Mouse (Mus musculus): ENCODE results near the gene Slc5a4b. TPM values are rescaled to one million over a fixed set of nuclear protein-coding genes. Genes with fewer than 3 reads are reported as not detected.
A peak's percentile ranks its signal among the peaks of the same experiment; 100 is the strongest.
"Not testable (repeated sequence)": the region's sequence is repeated elsewhere in the genome, so short reads cannot be mapped to it uniquely, and the experiment has no call there.

Slc5a4b gene
- total and polyA plus RNA-seq, 2 experiments from 2014 or later, result 0.06 TPM; not detected in 1

DNA sequence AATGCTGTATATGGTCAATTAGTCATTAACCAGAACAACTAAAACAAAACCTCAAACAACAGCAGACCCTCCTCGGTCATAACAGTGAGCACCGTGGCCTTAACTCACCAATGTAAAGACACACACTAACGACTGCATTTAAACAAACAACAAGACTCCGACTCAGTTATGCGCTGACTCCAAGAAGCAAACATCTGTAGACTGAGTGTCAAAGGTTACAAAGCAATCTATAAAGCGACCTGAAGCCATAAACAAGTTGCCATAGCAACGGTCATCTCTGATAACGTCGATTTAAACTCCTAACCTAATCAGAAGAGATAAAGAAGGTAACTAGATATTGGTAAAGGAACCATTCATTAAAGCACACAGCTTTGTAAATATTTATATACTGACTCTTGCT, 13.4 kb downstream of the Slc5a4b start:
- Histone ChIP-seq H3K4me3 (ENCODE audit: low read depth, low read length) (no peak overlapping the region), H3K9me3 (ENCODE audit: low read length) (no peaks in the 10 kb centered on the region), H3K27ac (ENCODE audit: low read depth, low read length) (no peak overlapping the region), H3K4me1 (ENCODE audit: insufficient read depth, low read length) (no peaks in the 10 kb centered on the region), H3K4me2 (ENCODE audit: low read depth, low read length, poor library complexity, severe bottlenecking) (no peak overlapping the region), H3K9ac (replicated peaks; ENCODE audit: low read length, poor library complexity, severe bottlenecking) (no peak overlapping the region), H3K36me3 (ENCODE audit: insufficient read depth, low read length) (no peaks in the 10 kb centered on the region), H3K27me3 (ENCODE audit: insufficient read depth, low read length) (no peaks in the 10 kb centered on the region)
- WGBS, result 80% methylated on average over 9 of the region's 9 CpGs
- DNase-seq (ENCODE audit: low spot score) (no peak), ATAC-seq (ENCODE audit: low FRiP score) (no peak)
- TF ChIP-seq CTCF (IDR thresholded peaks at IDR 0.05), result no peak

DNA sequence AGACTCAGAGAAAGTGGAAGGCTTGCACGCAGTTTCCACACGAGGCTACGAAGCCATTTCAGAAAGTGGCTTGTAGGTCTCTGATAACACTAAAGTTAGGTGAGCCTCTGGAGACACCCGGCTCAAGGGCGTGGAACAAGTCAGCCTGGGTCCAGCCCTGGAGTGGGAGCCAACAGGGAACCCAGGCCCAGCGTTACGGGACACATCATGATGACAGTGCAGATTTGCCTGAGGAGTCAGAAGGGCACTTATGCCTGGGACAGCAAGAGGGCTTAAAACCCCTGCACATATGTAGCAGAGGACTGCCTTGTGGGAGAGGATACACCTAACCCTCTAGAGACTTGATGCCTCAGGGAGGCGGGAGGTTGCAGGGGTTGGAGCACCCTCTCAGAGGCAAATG, 14.2 kb downstream of the Slc5a4b start:
- no peaks in the 10 kb centered on the region for H3K27me3 ChIP-seq (ENCODE audit: insufficient read depth, low read length)
- no peak for TF ChIP-seq CTCF (IDR thresholded peaks at IDR 0.05)
- H3K4me3 ChIP-seq (ENCODE audit: low read depth, low read length), result no peak overlapping the region
- ATAC-seq (ENCODE audit: low FRiP score), result no peak
- no peaks in the 10 kb centered on the region for H3K36me3 ChIP-seq (ENCODE audit: insufficient read depth, low read length)
- 90% methylated on average over 8 of the region's 8 CpGs for WGBS
- no peak overlapping the region for H3K27ac ChIP-seq (ENCODE audit: low read depth, low read length)
- no peak overlapping the region for H3K4me2 ChIP-seq (ENCODE audit: low read depth, low read length, poor library complexity, severe bottlenecking)
- H3K9me3 ChIP-seq (ENCODE audit: low read length), result no peaks in the 10 kb centered on the region
- H3K4me1 ChIP-seq (ENCODE audit: insufficient read depth, low read length), result no peaks in the 10 kb centered on the region
- no peak for DNase-seq (ENCODE audit: low spot score)
- H3K9ac ChIP-seq (replicated peaks; ENCODE audit: low read length, poor library complexity, severe bottlenecking), result no peak overlapping the region

DNA sequence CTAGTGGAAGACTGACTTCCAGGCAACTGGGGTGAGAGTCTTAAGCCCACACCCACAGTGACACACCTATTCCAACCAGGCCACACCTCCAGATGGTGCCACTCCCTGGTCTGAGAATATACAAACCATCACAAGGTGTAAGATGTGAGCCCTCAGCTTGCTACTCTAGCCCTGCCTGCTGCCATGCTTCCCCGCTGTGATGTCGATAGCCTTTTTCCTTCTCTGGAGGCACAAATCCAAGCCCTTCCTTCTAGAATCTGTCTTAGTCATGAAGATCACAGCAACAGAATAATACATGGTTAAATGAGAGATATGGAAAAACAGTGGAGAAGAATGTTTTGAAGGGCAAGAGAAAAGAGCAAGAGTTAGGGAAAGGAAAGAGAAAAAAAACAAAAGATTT, 33.8 kb downstream of the Slc5a4b start:
- H3K4me3 ChIP-seq (ENCODE audit: low read depth, low read length); H3K27me3 ChIP-seq (ENCODE audit: insufficient read depth, low read length); H3K9ac ChIP-seq (replicated peaks; ENCODE audit: low read length, poor library complexity, severe bottlenecking); H3K4me1 ChIP-seq (ENCODE audit: insufficient read depth, low read length); H3K27ac ChIP-seq (ENCODE audit: low read depth, low read length); DNase-seq (ENCODE audit: low spot score); H3K9me3 ChIP-seq (ENCODE audit: low read length); ATAC-seq (ENCODE audit: low FRiP score); H3K4me2 ChIP-seq (ENCODE audit: low read depth, low read length, poor library complexity, severe bottlenecking); H3K36me3 ChIP-seq (ENCODE audit: insufficient read depth, low read length): not testable (repeated sequence)
- WGBS, result 91% methylated on average over 2 of the region's 2 CpGs

- H3K9me3 ChIP-seq (ENCODE audit: low read length); H3K4me2 ChIP-seq (ENCODE audit: low read depth, low read length, poor library complexity, severe bottlenecking); DNase-seq (ENCODE audit: low spot score); ATAC-seq (ENCODE audit: low FRiP score); H3K27ac ChIP-seq (ENCODE audit: low read depth, low read length); H3K4me1 ChIP-seq (ENCODE audit: insufficient read depth, low read length); H3K4me3 ChIP-seq (ENCODE audit: low read depth, low read length); H3K9ac ChIP-seq (replicated peaks; ENCODE audit: low read length, poor library complexity, severe bottlenecking); H3K36me3 ChIP-seq (ENCODE audit: insufficient read depth, low read length); H3K27me3 ChIP-seq (ENCODE audit: insufficient read depth, low read length): not testable (repeated sequence)
- 92% methylated on average over 5 of the region's 5 CpGs for WGBS
Measured at GRCm38 (mm10) chr10:76072080-76072479, 38.7 kb downstream of the Slc5a4b start.

- no peaks in the 10 kb centered on the region for H3K4me1 ChIP-seq (ENCODE audit: insufficient read depth, low read length)
- H3K27me3 ChIP-seq (ENCODE audit: insufficient read depth, low read length), result no peaks in the 10 kb centered on the region
- no peak for TF ChIP-seq CTCF (IDR thresholded peaks at IDR 0.05)
- H3K36me3 ChIP-seq (ENCODE audit: insufficient read depth, low read length), result no peaks in the 10 kb centered on the region
- H3K9ac ChIP-seq (replicated peaks; ENCODE audit: low read length, poor library complexity, severe bottlenecking), result no peak overlapping the region
- H3K27ac ChIP-seq (ENCODE audit: low read depth, low read length), result no peak overlapping the region
- peak; percentile 12 for DNase-seq (ENCODE audit: low spot score)
- H3K9me3 ChIP-seq (ENCODE audit: low read length), result no peaks in the 10 kb centered on the region
- 32% methylated on average over 12 of the region's 12 CpGs for WGBS
- H3K4me2 ChIP-seq (ENCODE audit: low read depth, low read length, poor library complexity, severe bottlenecking), result no peak overlapping the region
- ATAC-seq (ENCODE audit: low FRiP score), result no peak
- no peak overlapping the region for H3K4me3 ChIP-seq (ENCODE audit: low read depth, low read length)
Measured at GRCm38 (mm10) chr10:76067674-76068613, 42.8 kb downstream of the Slc5a4b start.

DNA sequence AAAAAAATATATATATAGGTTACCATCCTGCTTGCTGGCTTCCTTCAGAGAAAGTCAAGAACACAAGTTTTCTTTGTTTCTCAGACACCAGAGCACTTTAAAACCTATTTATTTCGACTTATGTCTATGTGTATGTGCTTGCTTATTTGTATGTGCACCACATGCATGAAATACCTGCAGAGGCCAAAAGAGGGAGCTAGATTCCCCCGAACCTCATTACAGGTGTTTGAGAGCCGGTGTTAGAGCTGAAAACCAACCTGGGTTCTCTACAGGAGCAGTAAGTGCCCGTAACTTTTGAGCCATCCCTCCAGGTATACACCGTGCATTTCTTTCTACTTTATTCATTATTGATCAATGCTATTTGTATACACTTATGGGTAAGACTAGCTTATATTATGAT, 48.3 kb downstream of the Slc5a4b start:
- Histone ChIP-seq H3K9me3 (ENCODE audit: low read length) (no peaks in the 10 kb centered on the region), H3K4me2 (ENCODE audit: low read depth, low read length, poor library complexity, severe bottlenecking) (no peak overlapping the region), H3K9ac (replicated peaks; ENCODE audit: low read length, poor library complexity, severe bottlenecking) (no peak overlapping the region), H3K4me1 (ENCODE audit: insufficient read depth, low read length) (no peaks in the 10 kb centered on the region), H3K27me3 (ENCODE audit: insufficient read depth, low read length) (no peaks in the 10 kb centered on the region), H3K4me3 (ENCODE audit: low read depth, low read length) (no peak overlapping the region), H3K27ac (ENCODE audit: low read depth, low read length) (no peak overlapping the region), H3K36me3 (ENCODE audit: insufficient read depth, low read length) (no peaks in the 10 kb centered on the region)
- ATAC-seq (ENCODE audit: low FRiP score) (no peak), DNase-seq (ENCODE audit: low spot score) (no peak)
- 91% methylated on average over 5 of the region's 5 CpGs for WGBS
- peak; percentile 22; the same call in 1 of the 2 replicates for TF ChIP-seq CTCF (IDR thresholded peaks at IDR 0.05)

All from midbrain, postnatal 0 days (tissue).